Mouse (Mus musculus): ENCODE measurements around the gene Izumo4. TPM values are rescaled to one million over a fixed set of nuclear protein-coding genes. Genes with fewer than 3 reads are reported as not detected.

The Izumo4 gene
- polyA plus RNA-seq, 1 experiment: 11.0 TPM

DNA sequence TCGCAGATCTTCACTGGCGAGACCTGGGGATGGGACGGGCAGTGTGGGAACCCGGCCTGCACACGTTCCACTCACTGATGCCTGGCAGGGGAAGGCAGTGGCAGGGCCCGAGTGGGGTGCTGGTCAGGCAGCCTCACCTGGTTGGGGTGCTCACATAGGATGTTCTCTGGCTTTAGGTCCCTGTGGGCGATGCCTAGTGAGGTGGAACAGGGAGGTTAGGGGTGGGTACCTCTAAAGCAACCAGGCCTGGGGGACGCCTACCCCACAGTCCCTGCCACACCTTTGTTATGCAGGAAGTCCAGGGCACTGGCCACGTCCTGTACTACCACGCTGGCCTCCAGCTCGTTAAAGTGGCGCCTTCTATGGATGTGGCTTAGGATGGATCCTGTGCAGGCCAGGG is 33.0 kb upstream of the Izumo4 start:
- Histone ChIP-seq H3K4me3 (ENCODE audit: insufficient read depth, low read length) (no peak overlapping the region), H3K27ac (ENCODE audit: insufficient read depth, low read depth, low read length) (no peak overlapping the region), H3K4me1 (ENCODE audit: control insufficient read depth, insufficient read depth, low read length) (peaks cover 35% of the 10 kb centered on the region)
- TF ChIP-seq POLR2A (IDR thresholded peaks at IDR 0.05; ENCODE audit: borderline replicate concordance, low read depth, low read length) (no peak), CTCF (IDR thresholded peaks at IDR 0.05; ENCODE audit: low read depth, low read length) (no peak)

DNA sequence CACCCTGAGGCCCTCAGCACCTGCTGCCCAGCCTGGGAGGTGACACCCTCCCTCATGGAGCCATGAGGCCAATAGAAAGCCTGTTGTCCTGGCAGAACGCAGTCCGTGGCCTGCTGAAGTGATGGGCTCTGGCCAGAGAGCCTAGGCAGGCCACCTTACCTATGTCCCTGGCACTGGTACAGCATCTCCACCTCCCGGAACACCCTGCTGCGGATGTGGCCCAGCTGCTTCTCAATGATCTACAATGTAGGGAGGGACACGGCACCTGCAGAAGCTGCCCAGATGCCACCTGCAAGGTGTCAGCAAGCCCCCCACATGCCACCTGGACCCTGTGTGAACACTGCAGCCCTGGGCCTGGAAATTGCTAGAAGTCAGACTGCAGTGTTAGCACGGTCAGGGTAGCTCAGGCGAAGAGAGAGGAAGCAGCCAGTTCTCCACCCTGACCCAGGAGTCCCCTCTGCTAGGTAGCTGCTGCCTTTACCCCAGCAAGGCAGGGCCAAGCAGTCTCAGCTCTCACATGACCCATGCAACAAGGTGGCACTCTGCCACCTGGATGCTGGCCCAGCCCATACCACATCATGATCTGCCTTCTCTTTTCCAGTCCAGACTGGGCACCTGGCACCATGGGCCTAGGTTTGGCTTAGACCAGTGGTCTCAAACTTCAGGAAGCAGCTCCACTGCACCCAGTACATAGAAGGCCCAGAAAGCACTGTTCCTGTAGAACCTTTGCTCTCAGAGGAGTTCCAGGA is 32.1 kb upstream of the Izumo4 start:
- no peak overlapping the region for H3K4me3 ChIP-seq (ENCODE audit: insufficient read depth, low read length)
- TF ChIP-seq POLR2A (IDR thresholded peaks at IDR 0.05; ENCODE audit: borderline replicate concordance, low read depth, low read length) (no peak), CTCF (IDR thresholded peaks at IDR 0.05; ENCODE audit: low read depth, low read length) (no peak)
- peaks cover 29% of the 10 kb centered on the region for H3K4me1 ChIP-seq (ENCODE audit: control insufficient read depth, insufficient read depth, low read length)
- H3K27ac ChIP-seq (ENCODE audit: insufficient read depth, low read depth, low read length): no peak overlapping the region

DNA sequence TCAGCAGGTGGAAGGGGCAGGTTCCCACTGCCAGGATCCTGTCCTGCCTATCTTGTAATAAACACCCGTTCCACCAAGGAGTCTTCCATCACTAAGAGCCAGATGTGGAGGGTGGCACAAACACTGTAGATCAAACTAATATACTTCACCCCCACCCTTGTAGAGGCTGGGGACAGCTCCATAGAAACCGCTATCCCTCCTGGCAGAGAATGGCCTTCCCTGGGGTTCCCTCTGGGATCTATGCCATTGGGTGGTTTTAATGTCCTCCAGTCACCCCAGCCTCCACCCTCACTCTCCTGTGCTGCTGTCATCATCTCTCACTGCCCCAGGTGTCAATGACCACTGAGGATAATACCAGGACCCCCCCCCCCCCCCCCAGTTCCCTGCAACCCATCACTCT is 31.5 kb upstream of the Izumo4 start:
- TF ChIP-seq POLR2A (IDR thresholded peaks at IDR 0.05; ENCODE audit: borderline replicate concordance, low read depth, low read length) (no peak), CTCF (IDR thresholded peaks at IDR 0.05; ENCODE audit: low read depth, low read length) (no peak)
- H3K4me3 ChIP-seq (ENCODE audit: insufficient read depth, low read length): no peak overlapping the region
- H3K27ac ChIP-seq (ENCODE audit: insufficient read depth, low read depth, low read length): no peak overlapping the region
- H3K4me1 ChIP-seq (ENCODE audit: control insufficient read depth, insufficient read depth, low read length): peaks cover 24% of the 10 kb centered on the region

DNA sequence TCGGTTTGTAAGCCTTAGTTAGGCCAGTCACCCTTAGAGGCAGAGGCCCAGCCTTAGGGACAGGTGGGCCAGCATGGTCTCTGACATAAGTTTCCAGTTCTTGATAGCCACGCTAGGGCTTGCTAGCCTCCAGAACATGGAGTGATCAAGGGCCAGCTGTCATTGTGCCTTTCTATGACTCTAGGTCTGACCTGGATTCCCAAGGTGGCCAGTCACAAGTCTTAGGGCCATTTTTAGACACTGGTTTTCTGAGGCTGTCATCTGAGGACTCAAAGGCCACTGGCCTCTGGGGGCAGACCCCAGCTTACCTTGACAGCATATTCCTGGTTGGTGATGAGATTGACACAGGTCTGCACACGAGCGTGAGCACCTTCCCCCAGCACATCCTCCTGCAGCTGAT is 30.7 kb upstream of the Izumo4 start:
- H3K27ac ChIP-seq (ENCODE audit: insufficient read depth, low read depth, low read length): no peak overlapping the region
- H3K4me3 ChIP-seq (ENCODE audit: insufficient read depth, low read length): no peak overlapping the region
- peaks cover 21% of the 10 kb centered on the region for H3K4me1 ChIP-seq (ENCODE audit: control insufficient read depth, insufficient read depth, low read length)
- TF ChIP-seq POLR2A (IDR thresholded peaks at IDR 0.05; ENCODE audit: borderline replicate concordance, low read depth, low read length): no peak
- TF ChIP-seq CTCF (IDR thresholded peaks at IDR 0.05; ENCODE audit: low read depth, low read length): no peak

DNA sequence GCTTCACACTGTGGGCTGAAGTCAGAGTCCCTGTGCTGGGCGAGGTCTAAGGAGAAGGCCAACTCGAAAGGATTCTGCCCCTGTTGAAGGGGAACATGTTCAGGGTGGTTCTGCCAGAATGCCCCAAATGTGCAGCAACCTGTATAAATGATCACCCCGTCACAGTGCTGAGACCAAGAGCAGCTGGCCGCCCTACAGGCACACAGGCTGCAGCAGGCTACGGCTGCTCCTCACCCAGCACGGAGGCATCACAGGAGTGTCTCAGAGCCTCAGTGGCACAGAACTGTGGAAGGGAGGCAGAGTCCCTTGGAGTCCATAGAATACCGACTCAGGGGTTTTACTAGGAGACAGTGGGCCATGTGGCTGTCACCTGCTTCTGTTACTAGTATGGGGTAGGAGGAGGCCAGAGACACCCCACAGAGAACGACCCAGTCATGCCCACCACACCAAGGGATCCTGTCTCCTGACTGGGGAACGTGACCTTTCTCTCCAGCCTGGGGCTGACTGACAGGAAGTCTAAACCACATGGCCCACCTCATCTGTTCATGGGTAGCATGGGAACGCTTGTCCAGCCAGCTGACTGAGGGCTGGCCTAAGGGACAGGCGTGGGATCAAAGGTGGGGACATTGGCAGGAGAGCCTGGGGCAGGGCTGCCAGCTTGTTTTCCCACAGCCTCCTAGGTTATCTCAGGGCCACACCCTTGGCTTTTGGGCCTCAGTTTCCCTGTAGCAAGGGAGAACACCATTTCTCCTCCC is 29.9 kb upstream of the Izumo4 start:
- H3K4me1 ChIP-seq (ENCODE audit: control insufficient read depth, insufficient read depth, low read length): peaks cover 21% of the 10 kb centered on the region

DNA sequence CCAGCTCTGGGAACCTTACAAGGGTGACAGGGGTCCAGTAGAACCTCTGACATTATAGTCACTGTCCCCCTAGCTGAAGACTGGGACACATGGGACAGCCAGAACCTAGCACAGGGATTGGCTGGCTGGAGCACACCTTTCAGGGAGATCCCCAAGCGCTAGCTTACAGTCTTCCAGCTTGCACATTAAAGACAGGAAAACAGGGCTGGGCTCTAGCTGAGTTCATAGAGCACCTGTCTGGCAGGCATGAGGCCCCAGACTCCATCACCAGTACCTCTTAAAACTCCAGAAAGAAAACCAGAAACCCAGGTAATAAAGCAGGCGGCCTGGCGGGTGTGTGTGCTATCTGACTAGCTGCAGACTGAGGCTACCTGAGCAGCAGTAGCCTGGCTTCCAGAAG is 28.3 kb upstream of the Izumo4 start:
- H3K4me3 ChIP-seq (ENCODE audit: insufficient read depth, low read length): peak overlapping the region; percentile 71
- no peak overlapping the region for H3K27ac ChIP-seq (ENCODE audit: insufficient read depth, low read depth, low read length)
- TF ChIP-seq POLR2A (IDR thresholded peaks at IDR 0.05; ENCODE audit: borderline replicate concordance, low read depth, low read length): no peak
- TF ChIP-seq CTCF (IDR thresholded peaks at IDR 0.05; ENCODE audit: low read depth, low read length): no peak

More for the DNA sequence above, 29.9 kb upstream of the Izumo4 start:
- Histone ChIP-seq H3K4me3 (ENCODE audit: insufficient read depth, low read length) (no peak overlapping the region), H3K27ac (ENCODE audit: insufficient read depth, low read depth, low read length) (no peak overlapping the region)
- TF ChIP-seq CTCF (IDR thresholded peaks at IDR 0.05; ENCODE audit: low read depth, low read length): no peak
- TF ChIP-seq POLR2A (IDR thresholded peaks at IDR 0.05; ENCODE audit: borderline replicate concordance, low read depth, low read length): no peak

DNA sequence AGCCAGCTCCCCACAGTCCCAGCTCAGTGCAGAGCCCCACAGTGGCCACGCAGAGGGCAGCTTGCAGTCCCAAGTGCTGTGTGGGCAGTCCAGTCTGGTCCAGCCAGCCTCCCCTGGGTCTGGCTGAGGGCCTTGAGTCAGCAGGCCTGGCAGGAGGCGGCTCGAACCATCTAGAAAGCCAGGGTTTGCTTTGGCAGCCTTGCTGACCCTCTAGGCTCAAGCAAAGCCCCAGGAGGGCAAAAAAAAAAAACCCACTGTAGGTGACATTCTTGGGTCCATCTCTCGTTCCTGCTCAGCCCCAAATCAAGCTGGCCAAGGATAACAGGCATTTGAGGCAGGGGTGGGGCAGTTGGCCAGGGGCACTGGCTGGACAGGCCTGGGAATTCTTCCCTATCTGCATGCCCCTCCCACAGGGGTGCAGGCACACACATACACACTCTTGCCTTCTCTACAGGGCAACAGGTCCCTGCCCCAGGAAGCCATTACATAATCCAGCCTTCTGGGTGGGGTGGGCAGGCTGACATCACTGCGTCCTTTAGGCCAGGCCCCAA is 27.7 kb upstream of the Izumo4 start:
- Histone ChIP-seq H3K27ac (ENCODE audit: insufficient read depth, low read depth, low read length) (0 out of 2 replicates have a peak overlapping the region, but pooled peaks have one; percentile 8), H3K4me3 (ENCODE audit: insufficient read depth, low read length) (peak overlapping the region; percentile 71), H3K4me1 (ENCODE audit: control insufficient read depth, insufficient read depth, low read length) (peaks cover 31% of the 10 kb centered on the region)
- TF ChIP-seq CTCF (IDR thresholded peaks at IDR 0.05; ENCODE audit: low read depth, low read length) (no peak), POLR2A (IDR thresholded peaks at IDR 0.05; ENCODE audit: borderline replicate concordance, low read depth, low read length) (no peak)

More for the DNA sequence above, 28.3 kb upstream of the Izumo4 start:
- H3K4me1 ChIP-seq (ENCODE audit: control insufficient read depth, insufficient read depth, low read length): peaks cover 26% of the 10 kb centered on the region

DNA sequence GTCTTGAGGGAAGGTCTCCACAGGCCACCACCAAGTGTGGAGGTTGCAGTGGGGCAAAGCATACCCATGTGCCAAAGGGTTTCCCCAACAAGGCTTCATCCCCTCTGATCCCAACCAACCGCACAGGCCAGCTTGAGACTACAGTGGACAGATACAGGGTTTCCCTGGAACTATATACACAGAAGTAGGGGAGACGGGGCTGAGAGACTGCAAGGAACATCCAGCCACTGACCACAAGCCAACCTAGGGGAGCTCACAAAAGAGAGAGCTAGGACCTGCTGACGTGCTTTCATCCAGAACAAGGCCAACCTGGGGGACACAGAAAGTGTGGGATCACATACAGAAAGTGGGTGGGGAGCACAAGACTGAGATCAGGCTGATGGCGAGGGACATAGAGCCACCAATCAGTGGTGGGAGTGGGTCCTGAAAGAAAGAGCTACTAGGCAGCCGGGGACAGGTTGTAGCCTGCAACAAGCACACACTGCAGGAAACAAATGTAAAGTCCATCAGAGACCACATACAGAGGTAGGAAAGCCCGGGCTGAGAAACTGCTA is 27.1 kb upstream of the Izumo4 start:
- Histone ChIP-seq H3K4me1 (ENCODE audit: control insufficient read depth, insufficient read depth, low read length) (peaks cover 38% of the 10 kb centered on the region), H3K27ac (ENCODE audit: insufficient read depth, low read depth, low read length) (peak overlapping the region; percentile 48), H3K4me3 (ENCODE audit: insufficient read depth, low read length) (peak overlapping the region; percentile 71)
- TF ChIP-seq CTCF (IDR thresholded peaks at IDR 0.05; ENCODE audit: low read depth, low read length): no peak
- TF ChIP-seq POLR2A (IDR thresholded peaks at IDR 0.05; ENCODE audit: borderline replicate concordance, low read depth, low read length): no peak

DNA sequence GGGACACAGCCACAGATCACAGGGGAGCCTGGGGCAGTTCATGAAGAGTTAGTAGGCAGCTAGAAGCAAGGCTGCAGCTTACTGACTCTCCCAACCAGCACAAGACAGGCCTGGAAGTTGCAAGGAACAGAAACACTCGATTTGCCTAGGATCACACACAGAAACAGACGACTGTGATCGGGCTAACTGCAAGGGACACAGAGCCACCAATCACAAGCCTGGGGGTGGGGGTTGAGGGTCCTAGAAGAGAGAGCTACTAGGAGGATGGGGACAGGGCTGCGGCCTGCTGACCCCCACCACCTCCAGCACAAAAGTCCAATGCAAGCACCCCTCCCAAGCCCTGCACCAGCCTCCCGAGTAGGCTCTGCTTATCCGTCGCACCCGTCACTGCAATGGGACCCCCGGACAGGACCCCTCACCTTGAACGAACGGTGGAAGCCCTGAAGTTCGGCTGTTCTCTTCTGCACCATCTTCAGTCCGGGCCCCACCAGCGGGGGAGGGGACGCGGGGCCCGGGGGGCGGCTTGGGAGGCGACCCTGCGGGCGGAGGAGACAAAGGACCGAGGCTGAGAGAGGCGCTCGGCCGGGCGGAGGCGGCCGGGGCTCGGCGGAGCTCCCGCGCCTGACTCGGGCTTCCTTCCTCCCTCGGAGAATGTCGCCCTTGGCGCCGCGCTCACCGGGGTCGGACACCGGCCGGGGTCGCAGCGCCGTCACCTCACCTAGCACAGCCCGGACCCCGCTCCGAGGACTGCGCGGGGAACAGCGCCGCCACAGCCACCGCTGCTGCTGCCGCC is 26.4 kb upstream of the Izumo4 start:
- Histone ChIP-seq H3K27ac (ENCODE audit: insufficient read depth, low read depth, low read length) (peak overlapping the region; percentile 48), H3K4me1 (ENCODE audit: control insufficient read depth, insufficient read depth, low read length) (peaks cover 44% of the 10 kb centered on the region), H3K4me3 (ENCODE audit: insufficient read depth, low read length) (peak overlapping the region; percentile 71)
- TF ChIP-seq CTCF (IDR thresholded peaks at IDR 0.05; ENCODE audit: low read depth, low read length): no peak
- TF ChIP-seq POLR2A (IDR thresholded peaks at IDR 0.05; ENCODE audit: borderline replicate concordance, low read depth, low read length): no peak

All from bone marrow macrophage, adult 2 months (primary cell).